Mouse (Mus musculus) CD4-positive, CD25-positive, alpha-beta regulatory T cell, adult 4 months (primary cell): Measurements from ENCODE around the gene Nxt1. TPM values are rescaled to one million over a fixed set of nuclear protein-coding genes. Genes with fewer than 3 reads are reported as not detected.

Experiments used
- ATAC-seq: one replicate; pipeline ENCODE4 v1.8.0; 2017
- polyA plus RNA-seq, 2 experiments: library from polyadenylated mRNA; unstranded; fragments of 100-300 nt; shearing (Covaris generic); gene quantifications; one replicate each; pipeline ENCODE4 v1.2.1; 2017

Nxt1 gene
- 10 to 100 TPM; 41.1 to 61.1 TPM for polyA plus RNA-seq

GRCm38 (mm10) chr2:148672199-148673096 is at the start of gene Nxt1:
TSS of gene Nxt1 (plus strand) at chr2:148672601.
- ATAC-seq, result peak; percentile 99

DNA sequence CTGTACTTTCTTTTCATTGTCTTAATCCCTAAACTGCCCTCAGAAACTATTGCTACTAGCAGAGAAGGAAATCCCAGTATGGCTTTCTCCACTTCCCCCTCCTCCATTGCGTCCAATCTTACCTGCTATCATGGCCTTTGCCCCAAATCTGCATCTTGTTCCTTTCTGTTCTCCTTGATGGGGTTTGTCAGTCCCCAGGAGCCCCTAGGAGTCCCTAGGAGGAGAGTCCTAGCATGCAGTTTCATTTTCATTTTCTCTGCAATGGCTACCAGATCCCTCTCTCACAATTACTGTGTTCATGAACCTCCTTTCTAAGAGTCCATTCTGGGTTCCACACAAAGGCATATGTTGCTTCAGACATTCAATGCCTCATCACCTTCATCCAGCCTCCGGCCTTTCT is 49.3 kb upstream of the Nxt1 start:
- no peak for ATAC-seq

GRCm38 (mm10) chr2:148624484-148624883 is 47.9 kb upstream of the Nxt1 start:
- no peak for ATAC-seq

GRCm38 (mm10) chr2:148627011-148627471 is 45.4 kb upstream of the Nxt1 start:
- ATAC-seq, result no peak

DNA sequence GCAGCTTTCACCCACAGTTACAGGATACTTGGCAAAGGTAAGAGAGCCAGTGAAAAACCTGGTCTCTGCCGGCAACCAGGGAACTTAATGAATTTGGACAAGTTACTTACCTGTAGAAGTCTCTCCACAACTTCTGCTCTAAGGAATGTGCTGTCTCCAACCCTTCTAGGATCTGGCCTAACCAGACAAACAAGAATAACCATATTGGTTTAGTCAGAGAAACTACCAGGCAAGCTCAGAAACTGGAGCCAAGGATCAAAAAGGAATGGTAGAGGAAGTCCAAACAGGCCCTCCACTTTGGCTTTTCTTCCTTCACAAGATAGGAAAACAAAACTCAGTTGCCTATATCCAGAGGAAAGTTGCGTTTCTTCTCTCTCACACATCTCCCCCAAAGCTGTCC is 41.4 kb upstream of the Nxt1 start:
- ATAC-seq, result no peak

DNA sequence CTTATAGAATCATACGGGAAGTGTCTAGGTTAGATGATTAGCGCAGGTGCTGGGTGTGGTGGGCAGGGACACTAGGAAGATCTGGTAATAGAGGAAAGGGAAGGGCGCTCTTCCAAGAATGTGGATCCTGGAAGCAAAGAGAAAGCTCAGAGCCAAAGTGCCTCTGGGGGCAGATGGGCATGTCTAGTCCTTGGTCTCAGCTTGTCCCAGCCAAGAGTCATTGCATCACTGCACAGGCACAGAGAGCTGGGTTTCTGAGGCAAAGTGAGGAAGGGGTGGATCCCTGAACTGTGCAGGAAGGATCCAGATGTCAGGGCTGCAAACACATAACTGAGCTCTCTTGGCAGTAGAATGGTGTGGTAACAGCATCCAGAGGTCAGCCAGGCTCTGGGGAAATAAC is 40.8 kb upstream of the Nxt1 start:
- no peak for ATAC-seq

- no peak for ATAC-seq
These were observed 37.9 kb upstream of the Nxt1 start for GRCm38 (mm10) chr2:148634466-148634865.

DNA sequence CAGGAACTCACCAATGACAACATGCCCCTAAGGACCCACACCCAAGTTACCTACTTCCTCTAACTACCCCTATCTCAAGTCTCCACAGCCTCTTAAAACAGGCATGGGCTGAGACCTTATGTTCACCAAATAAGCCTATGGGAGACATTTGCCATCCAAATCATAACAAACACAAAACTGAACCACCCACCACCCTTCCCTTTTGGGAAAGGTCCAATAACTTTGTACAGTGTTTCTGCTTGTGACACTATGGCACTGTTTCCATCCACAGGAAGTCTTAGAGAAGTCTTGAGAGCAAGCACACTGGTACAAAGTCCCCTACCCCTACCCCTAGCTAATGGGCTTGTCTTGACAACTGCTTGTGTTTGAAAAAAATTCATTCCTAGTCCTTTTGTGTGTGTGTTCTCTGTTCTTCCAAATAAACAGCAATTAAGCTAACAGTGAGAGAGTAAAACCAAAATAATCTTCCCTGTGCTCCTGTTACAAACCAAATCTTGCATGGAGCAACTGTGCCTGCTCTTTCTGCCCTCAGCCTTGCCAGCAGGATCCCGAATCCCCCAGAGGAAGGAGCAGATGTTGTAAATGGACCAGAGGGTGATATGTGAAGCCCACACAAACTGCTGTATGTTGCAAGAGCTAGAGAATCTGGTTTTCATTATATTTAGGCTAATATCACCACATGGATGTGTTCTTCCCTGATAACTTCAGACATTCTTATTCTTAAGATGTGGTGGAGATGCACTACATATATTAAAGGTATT is 29.6 kb upstream of the Nxt1 start:
- no peak for ATAC-seq

DNA sequence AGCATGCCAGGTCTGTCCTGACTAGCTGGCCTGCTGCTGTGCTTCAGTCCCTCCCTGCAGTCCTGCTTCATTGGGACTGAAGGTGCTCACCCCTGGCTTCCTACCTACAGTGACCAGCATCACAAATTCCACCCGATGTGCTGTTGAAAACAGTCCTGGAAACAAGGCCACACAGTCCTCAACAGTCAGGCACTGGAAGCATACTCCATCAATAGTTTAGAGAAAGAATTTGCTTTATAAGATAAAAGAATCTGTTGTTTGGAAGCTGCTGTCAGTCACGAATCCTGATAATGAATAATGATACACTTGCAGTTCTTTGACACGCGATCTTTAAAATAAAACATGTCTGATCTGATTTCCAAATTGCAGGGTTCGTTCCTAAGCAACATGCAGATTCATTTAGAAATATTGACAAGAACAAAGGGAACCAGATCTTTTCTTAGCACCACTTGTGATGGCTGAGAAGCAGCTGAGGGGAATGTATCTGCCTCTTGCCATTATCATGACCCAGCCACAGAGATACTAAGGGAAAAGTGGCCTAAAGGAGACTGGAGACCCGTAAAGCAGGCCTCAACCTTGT is 27.9 kb upstream of the Nxt1 start:
- no peak for ATAC-seq

- no peak for ATAC-seq
These were observed 21.6 kb upstream of the Nxt1 start for GRCm38 (mm10) chr2:148650587-148651357.

GRCm38 (mm10) chr2:148654961-148655360 is 17.4 kb upstream of the Nxt1 start:
- ATAC-seq, result peak; percentile 92

GRCm38 (mm10) chr2:148663458-148663857 is 8.9 kb upstream of the Nxt1 start:
- ATAC-seq, result no peak

DNA sequence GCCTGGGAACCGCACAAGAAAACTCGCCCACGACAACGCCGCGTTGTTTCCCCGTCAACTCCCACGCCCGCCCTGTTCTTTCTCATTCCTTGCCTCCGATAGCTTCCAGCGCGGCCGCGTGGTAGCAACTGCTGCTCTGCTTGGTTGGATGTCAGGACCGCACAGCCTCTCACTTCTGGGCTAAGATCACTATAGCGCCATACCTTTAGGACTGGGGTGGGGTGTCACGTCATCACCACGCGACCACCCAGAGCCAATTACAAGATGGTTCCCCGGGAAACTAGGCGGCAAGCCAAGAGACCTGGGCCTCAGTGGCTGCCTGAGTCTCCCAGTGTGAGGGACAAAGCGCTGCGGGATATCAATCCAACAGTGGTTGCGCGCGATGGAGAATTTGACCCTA is 5.4 kb downstream of the Nxt1 start:
- ATAC-seq, result no peak

GRCm38 (mm10) chr2:148679346-148679745 is 6.9 kb downstream of the Nxt1 start:
- no peak for ATAC-seq

- ATAC-seq, result peak; percentile 98
These were observed 8.4 kb downstream of the Nxt1 start, which contains the start of gene Gzf1 for GRCm38 (mm10) chr2:148680775-148681291. TSS of gene Gzf1 (plus strand) at chr2:148681023.

DNA sequence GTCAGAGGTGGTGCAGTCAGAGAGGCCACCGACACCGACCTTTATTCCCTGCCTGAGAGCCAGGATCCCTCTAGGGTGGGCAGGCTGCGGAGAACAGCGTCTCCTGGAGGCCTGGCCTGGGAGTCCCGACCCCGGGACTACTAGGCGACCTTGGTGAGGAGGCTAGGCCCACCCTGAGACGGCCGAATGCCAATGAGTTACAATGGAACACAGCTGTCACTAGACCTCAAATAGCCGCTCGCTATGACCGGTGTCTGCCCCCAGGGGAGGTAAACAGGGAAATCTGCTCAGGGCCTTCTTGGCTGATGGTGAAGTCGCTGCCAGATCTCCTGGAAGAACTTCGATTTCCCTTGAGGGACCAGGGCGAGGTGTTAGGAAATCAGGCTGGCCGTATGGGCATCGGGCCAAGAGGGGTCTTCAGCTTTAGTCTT is 9.1 kb downstream of the Nxt1 start:
- ATAC-seq, result peak; percentile 16

- ATAC-seq, result no peak
These were observed 10.6 kb downstream of the Nxt1 start for GRCm38 (mm10) chr2:148683031-148683430.

DNA sequence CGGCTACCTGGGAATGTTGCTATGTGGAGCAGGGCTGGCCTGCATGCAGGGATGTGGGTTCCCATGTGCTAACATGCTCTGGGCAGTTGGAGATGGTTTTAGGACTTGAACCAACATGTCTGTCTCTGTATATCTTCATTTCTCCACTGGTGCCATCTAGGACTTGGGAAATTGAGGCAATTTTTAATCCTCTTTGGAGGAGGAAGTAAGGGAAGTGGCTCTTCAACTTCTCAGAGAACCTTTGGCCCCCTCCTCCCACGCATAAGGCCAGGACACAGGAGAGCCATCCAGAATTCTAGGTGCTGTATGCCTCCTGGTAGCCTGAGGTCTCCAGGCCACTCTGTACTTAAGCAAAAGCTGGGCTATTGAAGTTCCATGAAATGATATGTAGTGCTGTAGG is 12.6 kb downstream of the Nxt1 start:
- ATAC-seq, result no peak

DNA sequence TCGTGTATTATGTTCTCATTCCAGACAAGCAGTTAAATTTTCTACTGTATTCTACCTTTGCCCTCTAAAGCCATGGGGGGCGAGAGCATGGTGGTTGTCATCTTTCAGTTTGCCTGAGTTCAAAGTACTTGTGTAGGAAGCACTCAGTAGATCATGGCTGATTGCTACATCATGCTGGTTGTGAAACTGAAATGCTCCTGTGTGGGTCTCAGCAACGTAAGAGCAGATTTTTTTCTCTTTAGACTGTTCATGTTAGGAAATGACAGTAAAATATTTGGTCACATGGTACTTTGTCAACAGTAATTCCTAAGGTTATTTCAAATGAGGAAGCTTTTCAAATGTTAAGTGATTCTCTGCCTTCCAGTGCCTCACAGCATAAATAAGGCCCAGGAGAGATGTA is 13.3 kb downstream of the Nxt1 start:
- no peak for ATAC-seq

GRCm38 (mm10) chr2:148686862-148687261 is 14.5 kb downstream of the Nxt1 start:
- no peak for ATAC-seq

GRCm38 (mm10) chr2:148687971-148688370 is 15.6 kb downstream of the Nxt1 start:
- no peak for ATAC-seq
